ENCODE assay signal across 8 mouse cellular contexts in genomic region chr11:70645461-70646258, GRCm38 (mm10). TPM values are rescaled to one million over a fixed set of nuclear protein-coding genes. Genes with fewer than 3 reads are reported as not detected.
DNase-seq lines count a peak whose midpoint lies in the region; ATAC-seq and TF ChIP-seq lines count a peak whose summit lies in the region.

No protein-coding gene starts in this region.

- no peak for TF ChIP-seq POLR2A in ES-Bruce4 (IDR thresholded peaks at IDR 0.05; ENCODE audit: insufficient read depth, low read length)

- peak overlapping the region; percentile 84 for H3K9ac ChIP-seq in ES-Bruce4 (ENCODE audit: low read depth, poor library complexity, severe bottlenecking)
- H3K9ac ChIP-seq in heart, embryonic 15.5 days, result peak overlapping the region; percentile 83
- peak overlapping the region; percentile 80 for H3K9ac ChIP-seq in liver, embryonic 15.5 days

- ATAC-seq in erythroblast, adult 5-6 weeks (replicated peaks; ENCODE audit: low FRiP score, poor library complexity, severe bottlenecking), result no peak
- no peak for ATAC-seq in heart, embryonic 15.5 days (replicated peaks; ENCODE audit: insufficient number of reproducible peaks, insufficient read depth, low FRiP score, low read depth)
- ATAC-seq in liver, embryonic 15.5 days (ENCODE audit: insufficient read depth), result no peak
- no peak for ATAC-seq in monocyte, adult 5-6 weeks (replicated peaks; ENCODE audit: insufficient number of reproducible peaks, low FRiP score, low TSS enrichment, poor library complexity, severe bottlenecking)

- no peak for DNase-seq in T-cell, adult 2 months (ENCODE audit: low spot score)
- DNase-seq in right cerebral cortex, postnatal 4 days, result no peak

- no peak for TF ChIP-seq EP300 in ES-Bruce4 (IDR thresholded peaks at IDR 0.05; ENCODE audit: insufficient read depth, low read depth, low read length)

- peak overlapping the region; percentile 73 for H3K4me2 ChIP-seq in heart, embryonic 15.5 days
- peak overlapping the region; percentile 87 for H3K4me2 ChIP-seq in liver, embryonic 15.5 days

- no peak for TF ChIP-seq CTCF in ES-Bruce4 (IDR thresholded peaks at IDR 0.05; ENCODE audit: low read depth, low read length)

- H3K36me3 ChIP-seq in erythroblast, embryonic 14.5 days (ENCODE audit: control insufficient read depth), result peaks cover 55% of the 10 kb centered on the region
- H3K36me3 ChIP-seq in ES-Bruce4 (ENCODE audit: control insufficient read depth, insufficient read depth, low read length, poor library complexity, severe bottlenecking), result peaks cover 30% of the 10 kb centered on the region
- peaks cover 27% of the 10 kb centered on the region for H3K36me3 ChIP-seq in heart, embryonic 15.5 days
- peaks cover 43% of the 10 kb centered on the region for H3K36me3 ChIP-seq in liver, embryonic 15.5 days (replicated peaks)

- H3K27me3 ChIP-seq in erythroblast, embryonic 14.5 days (ENCODE audit: control insufficient read depth), result no peaks in the 10 kb centered on the region
- no peaks in the 10 kb centered on the region for H3K27me3 ChIP-seq in ES-Bruce4 (ENCODE audit: control insufficient read depth, insufficient read depth, low read length, poor library complexity, severe bottlenecking)
- no peaks in the 10 kb centered on the region for H3K27me3 ChIP-seq in heart, embryonic 15.5 days
- no peaks in the 10 kb centered on the region for H3K27me3 ChIP-seq in liver, embryonic 15.5 days

- peaks cover 63% of the 10 kb centered on the region for H3K4me1 ChIP-seq in erythroblast, embryonic 14.5 days (ENCODE audit: control insufficient read depth)
- H3K4me1 ChIP-seq in ES-Bruce4 (ENCODE audit: control insufficient read depth, insufficient read depth, low read length), result peaks cover 2% of the 10 kb centered on the region
- H3K4me1 ChIP-seq in heart, embryonic 15.5 days (replicated peaks), result peaks cover 42% of the 10 kb centered on the region
- peaks cover 54% of the 10 kb centered on the region for H3K4me1 ChIP-seq in liver, embryonic 15.5 days (replicated peaks)

- H3K9me3 ChIP-seq in erythroblast, embryonic 14.5 days (ENCODE audit: control insufficient read depth, low read length), result no peaks in the 10 kb centered on the region
- no peaks in the 10 kb centered on the region for H3K9me3 ChIP-seq in ES-Bruce4 (replicated peaks; ENCODE audit: control insufficient read depth, insufficient read depth, low read length, poor library complexity, severe bottlenecking)
- H3K9me3 ChIP-seq in heart, embryonic 15.5 days (replicated peaks), result no peaks in the 10 kb centered on the region
- H3K9me3 ChIP-seq in liver, embryonic 15.5 days (replicated peaks), result no peaks in the 10 kb centered on the region

- no peak overlapping the region for H3K27ac ChIP-seq in ES-Bruce4 (ENCODE audit: insufficient read depth, low read length)
- peak overlapping the region; percentile 95 for H3K27ac ChIP-seq in heart, embryonic 15.5 days
- H3K27ac ChIP-seq in liver, embryonic 15.5 days (replicated peaks), result peak overlapping the region; percentile 99

- H3K4me3 ChIP-seq in erythroblast, embryonic 14.5 days (replicated peaks), result peak overlapping the region; percentile 74
- H3K4me3 ChIP-seq in ES-Bruce4 (ENCODE audit: low read depth, low read length), result peak overlapping the region; percentile 85
- H3K4me3 ChIP-seq in heart, embryonic 15.5 days, result peak overlapping the region; percentile 72
- H3K4me3 ChIP-seq in liver, embryonic 15.5 days (replicated peaks), result peak overlapping the region; percentile 82

- 75% methylated on average over 12 of the region's 12 CpGs for WGBS in heart, embryonic 15.5 days
- WGBS in liver, embryonic 15.5 days (ENCODE audit: insufficient replicate concordance), result 73% methylated on average over 12 of the region's 12 CpGs

RNA-seq across cellular contexts. Expression of gene Rnf167, which starts 1.4 kb away (rescaled TPM):
- polyA plus RNA-seq in erythroblast, embryonic 14.5 days (2012), result 24.0 and 33.2 TPM in 2 replicates
- 146 and 222 TPM in 2 replicates for total RNA-seq in erythroblast, adult 5-6 weeks (2015; ENCODE audit: low replicate concordance)
- total RNA-seq in erythroblast, adult 5-6 weeks (2017; ENCODE audit: low replicate concordance), result 217 and 308 TPM in 2 replicates
- polyA plus RNA-seq in ES-Bruce4 (2011; ENCODE audit: insufficient read depth, insufficient read length, low read depth, missing spikeins), result 55.2 and 61.8 TPM in 2 replicates
- polyA plus RNA-seq in heart, embryonic 15.5 days (2015; fragmentation: Nextera tagmentation; extraction: Ambion mirVana), result 75.1 and 81.2 TPM in 2 replicates
- 76.8 and 80.4 TPM in 2 replicates for polyA plus RNA-seq in liver, embryonic 15.5 days (2015; fragmentation: Nextera tagmentation; extraction: Ambion mirVana)
- total RNA-seq in monocyte, adult 5-6 weeks (2017), result 89.4 to 129 TPM (median 90.9 TPM) in 3 replicates

RNA-seq across cellular contexts. Expression of gene Slc25a11, which starts 1.6 kb away (rescaled TPM):
- 2.2 and 2.4 TPM in 2 replicates for polyA plus RNA-seq in erythroblast, embryonic 14.5 days (2012)
- 17.1 and 20.1 TPM in 2 replicates for total RNA-seq in erythroblast, adult 5-6 weeks (2015; ENCODE audit: low replicate concordance)
- 16.2 and 16.6 TPM in 2 replicates for total RNA-seq in erythroblast, adult 5-6 weeks (2017; ENCODE audit: low replicate concordance)
- polyA plus RNA-seq in ES-Bruce4 (2011; ENCODE audit: insufficient read depth, insufficient read length, low read depth, missing spikeins), result 45.0 and 48.0 TPM in 2 replicates
- polyA plus RNA-seq in heart, embryonic 15.5 days (2015; fragmentation: Nextera tagmentation; extraction: Ambion mirVana), result 279 TPM in 2 replicates
- 70.3 and 79.4 TPM in 2 replicates for polyA plus RNA-seq in liver, embryonic 15.5 days (2015; fragmentation: Nextera tagmentation; extraction: Ambion mirVana)
- total RNA-seq in monocyte, adult 5-6 weeks (2017), result 41.1 to 62.6 TPM (median 43.5 TPM) in 3 replicates

RNA-seq across cellular contexts. Expression of gene Gp1ba, which starts 6.7 kb away (rescaled TPM):
- 0.12 TPM in 2 replicates for polyA plus RNA-seq in erythroblast, embryonic 14.5 days (2012)
- total RNA-seq in erythroblast, adult 5-6 weeks (2015; ENCODE audit: low replicate concordance), result 0.84 TPM in 1 of 2 replicates, not detected in the other
- total RNA-seq in erythroblast, adult 5-6 weeks (2017; ENCODE audit: low replicate concordance), result 0.42 TPM in 1 of 2 replicates, not detected in the other
- not detected in 2 replicates for polyA plus RNA-seq in ES-Bruce4 (2011; ENCODE audit: insufficient read depth, insufficient read length, low read depth, missing spikeins)
- polyA plus RNA-seq in heart, embryonic 15.5 days (2015; fragmentation: Nextera tagmentation; extraction: Ambion mirVana), result 0.62 and 0.67 TPM in 2 replicates
- 2.6 and 3.0 TPM in 2 replicates for polyA plus RNA-seq in liver, embryonic 15.5 days (2015; fragmentation: Nextera tagmentation; extraction: Ambion mirVana)
- 0.57 to 3.3 TPM in 2 of 3 replicates, not detected in the other for total RNA-seq in monocyte, adult 5-6 weeks (2017)

RNA-seq across cellular contexts. Expression of gene Pfn1, which starts 8.8 kb away (rescaled TPM):
- polyA plus RNA-seq in erythroblast, embryonic 14.5 days (2012), result 240 and 308 TPM in 2 replicates
- 414 and 492 TPM in 2 replicates for total RNA-seq in erythroblast, adult 5-6 weeks (2015; ENCODE audit: low replicate concordance)
- total RNA-seq in erythroblast, adult 5-6 weeks (2017; ENCODE audit: low replicate concordance), result 125 and 193 TPM in 2 replicates
- polyA plus RNA-seq in ES-Bruce4 (2011; ENCODE audit: insufficient read depth, insufficient read length, low read depth, missing spikeins), result 630 and 707 TPM in 2 replicates
- 1,318 and 1,359 TPM in 2 replicates for polyA plus RNA-seq in heart, embryonic 15.5 days (2015; fragmentation: Nextera tagmentation; extraction: Ambion mirVana)
- 927 and 1,040 TPM in 2 replicates for polyA plus RNA-seq in liver, embryonic 15.5 days (2015; fragmentation: Nextera tagmentation; extraction: Ambion mirVana)
- total RNA-seq in monocyte, adult 5-6 weeks (2017), result 527 to 871 TPM (median 568 TPM) in 3 replicates

RNA-seq across cellular contexts. Expression of gene Eno3, which starts 11.3 kb away (rescaled TPM):
- 0.74 and 0.78 TPM in 2 replicates for polyA plus RNA-seq in erythroblast, embryonic 14.5 days (2012)
- 1.5 and 2.9 TPM in 2 replicates for total RNA-seq in erythroblast, adult 5-6 weeks (2015; ENCODE audit: low replicate concordance)
- total RNA-seq in erythroblast, adult 5-6 weeks (2017; ENCODE audit: low replicate concordance), result 3.3 and 6.0 TPM in 2 replicates
- 14.7 and 15.7 TPM in 2 replicates for polyA plus RNA-seq in ES-Bruce4 (2011; ENCODE audit: insufficient read depth, insufficient read length, low read depth, missing spikeins)
- 389 and 492 TPM in 2 replicates for polyA plus RNA-seq in heart, embryonic 15.5 days (2015; fragmentation: Nextera tagmentation; extraction: Ambion mirVana)
- 10.8 and 18.2 TPM in 2 replicates for polyA plus RNA-seq in liver, embryonic 15.5 days (2015; fragmentation: Nextera tagmentation; extraction: Ambion mirVana)
- total RNA-seq in monocyte, adult 5-6 weeks (2017), result 236 to 452 TPM (median 414 TPM) in 3 replicates

Comparison
In these comparisons a context has a peak if more than half of its experiments do, and no peak if none do; other contexts are left out.
1. RNA of gene Slc25a11, which starts 1.6 kb away (polyA plus RNA-seq): 279 TPM in heart, embryonic 15.5 days, 70.3 to 79.4 TPM in liver, embryonic 15.5 days and 45.0 to 48.0 TPM in ES-Bruce4; 2.2 to 2.4 TPM in erythroblast, embryonic 14.5 days; every median in the first group is over 10 times any median in the second.
2. Peak in every context shown above with its lines, with median percentiles within 50 percentile points of each other: H3K4me3 ChIP-seq and H3K9ac ChIP-seq.